Mouse (Mus musculus): Measurements from ENCODE around the gene Tas2r114. TPM values are rescaled to one million over a fixed set of nuclear protein-coding genes. Genes with fewer than 3 reads are reported as not detected.

Gene Tas2r114
- total RNA-seq (2014; rRNA removed), result not detected in 2 replicates
- polyA plus RNA-seq (2015; fragmentation: Nextera tagmentation; extraction: Ambion mirVana), result not detected in 2 replicates

DNA sequence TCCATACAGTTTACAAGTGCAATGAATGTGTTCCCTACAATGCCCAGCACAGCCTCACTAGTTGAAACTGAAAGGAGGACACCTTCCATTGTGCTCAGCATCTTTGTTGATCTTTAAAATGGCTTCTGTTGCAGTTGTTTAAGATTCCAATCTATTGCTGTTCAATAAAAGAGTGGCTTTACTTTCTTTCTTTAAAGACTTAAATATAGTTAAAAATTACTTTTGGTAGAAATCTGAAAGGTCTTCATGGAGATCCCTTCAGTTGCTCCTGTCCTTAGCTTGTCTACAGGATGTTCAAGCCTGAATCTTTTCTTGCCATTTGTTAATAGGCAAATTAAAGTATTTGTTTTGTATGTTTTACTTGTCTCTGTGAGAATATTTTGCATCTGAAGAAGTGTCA is at the start of gene Tas2r114:
Gene Tas2r114, minus strand, starts transcription at position 101 of the 400 bp plus-strand sequence.
- ATAC-seq (ENCODE audit: low FRiP score) (no peak), DNase-seq (ENCODE audit: low spot score) (no peak)
- H3K4me3 ChIP-seq (ENCODE audit: low read depth, low read length), result no peak within 1 kb of the TSS
- no peak within 1 kb of the TSS for H3K9ac ChIP-seq (replicated peaks; ENCODE audit: low read length, poor library complexity, severe bottlenecking)
- TF ChIP-seq CTCF (IDR thresholded peaks at IDR 0.05), result no peak
- H3K36me3 ChIP-seq (ENCODE audit: insufficient read depth, low read length), result no peaks in the 10 kb centered on the region
- no peaks in the 10 kb centered on the region for H3K4me1 ChIP-seq (ENCODE audit: insufficient read depth, low read length)
- H3K27ac ChIP-seq (ENCODE audit: low read depth, low read length), result no peak within 1 kb of the TSS
- H3K27me3 ChIP-seq (ENCODE audit: insufficient read depth, low read length), result no peaks in the 10 kb centered on the region
- peaks cover 13% of the 10 kb centered on the region for H3K9me3 ChIP-seq (ENCODE audit: low read length)
- no peak within 1 kb of the TSS for H3K4me2 ChIP-seq (ENCODE audit: low read depth, low read length, poor library complexity, severe bottlenecking)

DNA sequence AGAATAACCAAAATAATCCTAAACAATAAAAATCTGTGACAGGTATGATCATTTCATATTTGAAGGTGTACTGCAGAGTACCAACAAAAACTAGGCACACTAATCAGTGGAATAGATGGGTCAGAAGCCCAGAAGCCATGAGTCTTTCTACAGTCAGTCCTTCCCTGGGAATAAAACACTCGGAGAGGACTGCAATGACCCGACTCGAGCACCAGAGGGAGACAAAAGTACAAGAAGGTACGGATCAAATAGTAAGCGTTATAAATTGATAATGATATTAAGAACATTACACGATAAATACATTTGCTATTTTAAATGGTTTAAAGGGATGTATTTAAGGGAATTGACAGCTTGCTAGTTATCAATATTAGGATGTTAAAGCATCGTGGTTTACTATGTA is 22.9 kb upstream of the Tas2r114 start:
- Histone ChIP-seq H3K4me1 (ENCODE audit: insufficient read depth, low read length) (no peaks in the 10 kb centered on the region), H3K36me3 (ENCODE audit: insufficient read depth, low read length) (no peaks in the 10 kb centered on the region), H3K27me3 (ENCODE audit: insufficient read depth, low read length) (no peaks in the 10 kb centered on the region), H3K9ac (replicated peaks; ENCODE audit: low read length, poor library complexity, severe bottlenecking) (no peak overlapping the region), H3K27ac (ENCODE audit: low read depth, low read length) (no peak overlapping the region), H3K9me3 (ENCODE audit: low read length) (peaks cover 12% of the 10 kb centered on the region; the same call in 1 of the 2 replicates), H3K4me2 (ENCODE audit: low read depth, low read length, poor library complexity, severe bottlenecking) (no peak overlapping the region), H3K4me3 (ENCODE audit: low read depth, low read length) (no peak overlapping the region)
- peak; percentile 24; the same call in 1 of the 2 replicates for TF ChIP-seq CTCF (IDR thresholded peaks at IDR 0.05)
- DNase-seq (ENCODE audit: low spot score) (no peak), ATAC-seq (ENCODE audit: low FRiP score) (no peak)
- 47% methylated on average over 7 of the region's 7 CpGs for WGBS

DNA sequence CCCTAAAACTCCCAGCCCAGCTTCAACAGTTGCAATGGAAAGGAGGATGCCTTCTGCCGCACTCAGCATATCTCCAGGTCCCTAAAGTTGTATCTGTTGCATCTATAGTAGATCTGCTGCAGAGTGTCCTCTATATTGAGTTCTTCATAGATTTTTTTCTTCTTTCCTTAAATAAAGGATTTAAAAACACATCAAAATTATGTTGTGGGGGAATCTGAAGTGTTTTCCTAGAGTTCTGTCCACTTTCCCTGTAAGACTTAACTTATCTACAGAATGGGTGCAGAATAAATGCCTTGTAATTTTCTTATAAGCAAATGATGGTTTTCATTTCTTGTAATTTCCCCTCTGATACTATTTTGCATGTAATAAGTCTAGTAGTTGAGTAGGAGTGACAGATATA is 2.5 kb downstream of the Tas2r114 start, which contains the start of gene Tas2r105:
Gene Tas2r105, minus strand, starts transcription at position 101 of the 400 bp plus-strand sequence.
- Histone ChIP-seq H3K9me3 (ENCODE audit: low read length) (peaks cover 21% of the 10 kb centered on the region), H3K9ac (replicated peaks; ENCODE audit: low read length, poor library complexity, severe bottlenecking) (no peak within 1 kb of the TSS), H3K4me1 (ENCODE audit: insufficient read depth, low read length) (no peaks in the 10 kb centered on the region), H3K27ac (ENCODE audit: low read depth, low read length) (no peak within 1 kb of the TSS), H3K4me3 (ENCODE audit: low read depth, low read length) (no peak within 1 kb of the TSS), H3K4me2 (ENCODE audit: low read depth, low read length, poor library complexity, severe bottlenecking) (no peak within 1 kb of the TSS), H3K27me3 (ENCODE audit: insufficient read depth, low read length) (no peaks in the 10 kb centered on the region), H3K36me3 (ENCODE audit: insufficient read depth, low read length) (no peaks in the 10 kb centered on the region)
- TF ChIP-seq CTCF (IDR thresholded peaks at IDR 0.05), result no peak
- ATAC-seq (ENCODE audit: low FRiP score) (no peak), DNase-seq (ENCODE audit: low spot score) (no peak)
- WGBS, result 76% methylated on average over 1 of the region's 1 CpGs

DNA sequence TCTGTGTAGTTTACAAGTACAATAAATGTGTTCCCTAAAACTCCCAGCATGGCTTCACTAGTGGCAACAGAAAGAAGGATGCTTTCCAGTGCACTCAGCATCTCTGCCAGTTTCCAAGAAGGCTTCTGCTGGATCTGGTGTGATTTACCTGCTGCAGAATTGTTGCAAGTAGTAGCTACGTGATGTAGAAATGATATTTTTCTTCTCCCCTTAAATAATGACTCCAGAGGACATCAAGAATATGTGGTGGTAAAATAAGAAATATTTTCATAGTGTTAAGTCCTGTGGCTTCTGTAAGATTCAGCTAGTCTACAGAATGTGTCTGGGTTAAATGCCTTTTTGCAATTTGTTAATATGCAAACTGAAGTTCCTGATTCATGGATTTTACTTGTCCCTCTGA is 4.2 kb downstream of the Tas2r114 start, which contains the start of gene Tas2r104:
Gene Tas2r104, minus strand, starts transcription at position 101 of the 400 bp plus-strand sequence.
- WGBS, result 74% methylated on average over 1 of the region's 1 CpGs
- TF ChIP-seq CTCF (IDR thresholded peaks at IDR 0.05), result no peak

DNA sequence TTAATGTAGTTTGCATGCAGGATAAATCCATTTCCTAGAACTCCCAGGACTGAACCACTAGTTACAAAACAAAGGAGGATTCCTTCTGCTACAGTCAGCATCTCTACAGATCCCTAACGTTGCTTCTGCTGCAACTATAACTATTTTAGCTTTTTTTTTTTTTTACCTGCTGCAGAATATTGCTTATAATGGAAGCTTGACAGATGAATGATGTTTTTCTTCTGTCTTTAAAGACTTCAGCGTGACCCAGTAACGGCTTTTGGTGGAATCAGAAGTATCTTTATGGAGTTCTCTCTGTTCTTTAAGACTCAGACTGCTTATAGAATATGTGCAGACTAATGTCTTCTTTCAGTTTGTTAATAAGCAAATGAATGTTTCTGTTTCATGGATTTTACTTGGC is 11.1 kb downstream of the Tas2r114 start, which contains the start of gene Tas2r106:
Gene Tas2r106, minus strand, starts transcription at position 101 of the 400 bp plus-strand sequence.
- Histone ChIP-seq H3K36me3 (ENCODE audit: insufficient read depth, low read length) (no peaks in the 10 kb centered on the region), H3K9me3 (ENCODE audit: low read length) (peaks cover 3% of the 10 kb centered on the region; the same call in 1 of the 2 replicates), H3K27ac (ENCODE audit: low read depth, low read length) (no peak within 1 kb of the TSS), H3K4me1 (ENCODE audit: insufficient read depth, low read length) (no peaks in the 10 kb centered on the region), H3K4me2 (ENCODE audit: low read depth, low read length, poor library complexity, severe bottlenecking) (no peak within 1 kb of the TSS), H3K9ac (replicated peaks; ENCODE audit: low read length, poor library complexity, severe bottlenecking) (no peak within 1 kb of the TSS), H3K4me3 (ENCODE audit: low read depth, low read length) (no peak within 1 kb of the TSS), H3K27me3 (ENCODE audit: insufficient read depth, low read length) (no peaks in the 10 kb centered on the region)
- WGBS, result 70% methylated on average over 3 of the region's 3 CpGs
- TF ChIP-seq CTCF (IDR thresholded peaks at IDR 0.05), result no peak
- ATAC-seq (ENCODE audit: low FRiP score), result no peak
- DNase-seq (ENCODE audit: low spot score), result no peak

More for the DNA sequence above, 4.2 kb downstream of the Tas2r114 start, which contains the start of gene Tas2r104:
- Histone ChIP-seq H3K4me1 (ENCODE audit: insufficient read depth, low read length) (no peaks in the 10 kb centered on the region), H3K27me3 (ENCODE audit: insufficient read depth, low read length) (no peaks in the 10 kb centered on the region), H3K36me3 (ENCODE audit: insufficient read depth, low read length) (no peaks in the 10 kb centered on the region), H3K4me3 (ENCODE audit: low read depth, low read length) (no peak within 1 kb of the TSS), H3K4me2 (ENCODE audit: low read depth, low read length, poor library complexity, severe bottlenecking) (no peak within 1 kb of the TSS), H3K9ac (replicated peaks; ENCODE audit: low read length, poor library complexity, severe bottlenecking) (no peak within 1 kb of the TSS), H3K27ac (ENCODE audit: low read depth, low read length) (no peak within 1 kb of the TSS), H3K9me3 (ENCODE audit: low read length) (peaks cover 15% of the 10 kb centered on the region)
- DNase-seq (ENCODE audit: low spot score), result no peak
- ATAC-seq (ENCODE audit: low FRiP score), result no peak

DNA sequence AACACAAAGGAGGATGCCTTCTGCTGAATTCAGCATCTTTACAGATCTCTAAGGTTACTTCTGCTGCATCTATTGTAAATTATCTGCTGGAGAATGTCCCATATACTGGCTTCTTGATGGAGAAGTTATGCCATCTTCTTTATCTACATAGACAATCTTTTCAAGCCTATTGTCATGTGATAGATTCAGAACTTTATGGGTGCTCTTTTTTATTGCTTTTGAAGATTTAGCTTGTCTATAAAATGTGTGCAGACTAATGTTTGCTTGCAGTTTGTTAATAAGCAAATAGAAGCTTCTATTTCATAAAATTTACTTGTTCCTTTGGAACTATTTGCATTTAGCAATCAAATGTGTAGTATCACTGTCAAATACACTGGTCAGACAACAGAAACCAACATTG is 29.8 kb downstream of the Tas2r114 start, which contains the start of gene Tas2r107:
Gene Tas2r107, minus strand, starts transcription at position 101 of the 400 bp plus-strand sequence.
- H3K4me2 ChIP-seq (ENCODE audit: low read depth, low read length, poor library complexity, severe bottlenecking), result no peak within 1 kb of the TSS
- H3K4me1 ChIP-seq (ENCODE audit: insufficient read depth, low read length), result no peaks in the 10 kb centered on the region
- ATAC-seq (ENCODE audit: low FRiP score) (no peak), DNase-seq (ENCODE audit: low spot score) (no peak)
- no peak within 1 kb of the TSS for H3K4me3 ChIP-seq (ENCODE audit: low read depth, low read length)
- no peaks in the 10 kb centered on the region for H3K27me3 ChIP-seq (ENCODE audit: insufficient read depth, low read length)
- no peak within 1 kb of the TSS for H3K9ac ChIP-seq (replicated peaks; ENCODE audit: low read length, poor library complexity, severe bottlenecking)
- no peak within 1 kb of the TSS for H3K27ac ChIP-seq (ENCODE audit: low read depth, low read length)
- H3K36me3 ChIP-seq (ENCODE audit: insufficient read depth, low read length), result no peaks in the 10 kb centered on the region
- H3K9me3 ChIP-seq (ENCODE audit: low read length), result peaks cover 8% of the 10 kb centered on the region; the same call in 1 of the 2 replicates
- TF ChIP-seq CTCF (IDR thresholded peaks at IDR 0.05), result no peak

Other genes starting within 250 kb of the Tas2r114 start
- gene 5430401F13Rik, start 203.7 kb downstream of the Tas2r114 start, total RNA-seq (2014; rRNA removed), result not detected in 2 replicates
- gene 5430401F13Rik, start 203.7 kb downstream of the Tas2r114 start, polyA plus RNA-seq (2015; fragmentation: Nextera tagmentation; extraction: Ambion mirVana), result not detected in 2 replicates
- gene Gm6619, start 203.7 kb downstream of the Tas2r114 start, total RNA-seq (2014; rRNA removed), result not detected in 2 replicates
- 0.29 TPM in 1 of 2 replicates, not detected in the other for gene Gm6619, start 203.7 kb downstream of the Tas2r114 start, polyA plus RNA-seq (2015; fragmentation: Nextera tagmentation; extraction: Ambion mirVana)
- not detected in 2 replicates for gene Tas2r130, start 59.2 kb downstream of the Tas2r114 start, total RNA-seq (2014; rRNA removed)
- gene Tas2r130, start 59.2 kb downstream of the Tas2r114 start, polyA plus RNA-seq (2015; fragmentation: Nextera tagmentation; extraction: Ambion mirVana), result not detected in 2 replicates
- gene Tas2r107, start 29.9 kb downstream of the Tas2r114 start, total RNA-seq (2014; rRNA removed), result not detected in 2 replicates
- not detected in 2 replicates for gene Tas2r107, start 29.9 kb downstream of the Tas2r114 start, polyA plus RNA-seq (2015; fragmentation: Nextera tagmentation; extraction: Ambion mirVana)
- not detected in 2 replicates for gene Tas2r106, start 11.2 kb downstream of the Tas2r114 start, total RNA-seq (2014; rRNA removed)
- not detected in 2 replicates for gene Tas2r106, start 11.2 kb downstream of the Tas2r114 start, polyA plus RNA-seq (2015; fragmentation: Nextera tagmentation; extraction: Ambion mirVana)
- not detected in 2 replicates for gene Tas2r104, start 4.3 kb downstream of the Tas2r114 start, total RNA-seq (2014; rRNA removed)
- gene Tas2r104, start 4.3 kb downstream of the Tas2r114 start, polyA plus RNA-seq (2015; fragmentation: Nextera tagmentation; extraction: Ambion mirVana), result not detected in 2 replicates
- not detected in 2 replicates for gene Tas2r105, start 2.6 kb downstream of the Tas2r114 start, total RNA-seq (2014; rRNA removed)
- not detected in 2 replicates for gene Tas2r105, start 2.6 kb downstream of the Tas2r114 start, polyA plus RNA-seq (2015; fragmentation: Nextera tagmentation; extraction: Ambion mirVana)

All from midbrain, postnatal 0 days (tissue).